Mouse (Mus musculus) midbrain, embryonic 16.5 days (tissue): ENCODE data around the gene Ovol2. TPM values are rescaled to one million over a fixed set of nuclear protein-coding genes. Genes with fewer than 3 reads are reported as not detected.
"Not testable (repeated sequence)": the region's sequence is repeated elsewhere in the genome, so short reads cannot be mapped to it uniquely, and the experiment has no call there.

Experiments
- ATAC-seq: fragments of 200-750 bp; cut with Nextera tagmentation; 2 replicates; pipeline ENCODE4 v1.8.0; 2017; ENCODE audit warnings: moderate TSS enrichment
- H3K27ac ChIP-seq: fragments of 300-500 bp; sonication (generic); 2 replicates; pipeline ENCODE4 v1.5.1; 2014; ENCODE audit warnings: mild to moderate bottlenecking, low read length, mixed read lengths
- H3K27me3 ChIP-seq: fragments of 300-500 bp; sonication (generic); 2 replicates; pipeline ENCODE4 v1.6.1; 2014; ENCODE audit warnings: low read depth, low read length, mixed read lengths; ENCODE audit not compliant: control insufficient read depth, insufficient read depth
- H3K36me3 ChIP-seq: fragments of 300-500 bp; sonication (generic); 2 replicates; pipeline ENCODE4 v1.6.1; 2014; ENCODE audit warnings: mild to moderate bottlenecking, low read length, moderate library complexity, mixed read lengths; ENCODE audit not compliant: control insufficient read depth, insufficient read depth
- H3K4me1 ChIP-seq: fragments of 300-500 bp; sonication (generic); 2 replicates; pipeline ENCODE4 v1.6.1; 2014; ENCODE audit warnings: mild to moderate bottlenecking, low read length, mixed read lengths; ENCODE audit not compliant: control insufficient read depth, insufficient read depth
- H3K4me2 ChIP-seq: fragments of 300-500 bp; sonication (generic); 2 replicates; pipeline ENCODE4 v1.6.1; 2014; ENCODE audit warnings: mild to moderate bottlenecking, low read length, mixed read lengths
- H3K4me3 ChIP-seq: fragments of 300-500 bp; sonication (generic); 2 replicates; pipeline ENCODE4 v1.5.1; 2014; ENCODE audit warnings: low read depth, mild to moderate bottlenecking, low read length, moderate library complexity, mixed read lengths
- H3K9ac ChIP-seq: fragments of 300-500 bp; sonication (generic); 2 replicates; pipeline ENCODE4 v1.6.1; 2014; ENCODE audit warnings: low read depth, low read length, mixed read lengths
- H3K9me3 ChIP-seq: fragments of 300-500 bp; sonication (generic); replicated peaks from 2 replicates; pipeline ENCODE4 v1.6.1; 2014; ENCODE audit warnings: mild to moderate bottlenecking, low read length, mixed read lengths; ENCODE audit not compliant: control insufficient read depth, poor library complexity, severe bottlenecking
- WGBS: fragments of 180-500 bp; shearing (Covaris S2); extraction: QIAGEN DNeasy Blood & Tissue Kit; methylation state at CpG from one replicate; pipeline ENCODE4 v1.1.7; 2014; 5-methylcytosine and 5-hydroxymethylcytosine counted together
- polyA plus RNA-seq: library from polyadenylated mRNA; unstranded; fragments of >200 nt; fragmentation: Nextera tagmentation; extraction: Ambion mirVana; gene quantifications from 2 replicates; pipeline ENCODE4 v1.2.1, GENCODE M21; 2015

Gene Ovol2
- polyA plus RNA-seq, 1 experiment from 2014 or later, result not detected

- ATAC-seq, result peak; percentile 96
These were observed 36.6 kb upstream of the Ovol2 start, which contains the start of the genes Kat14 and Pet117 for GRCm38 (mm10) chr2:144368400-144369019. TSS of gene Kat14 (plus strand) at chr2:144368983. TSS of gene Pet117 (plus strand) at chr2:144368996.

GRCm38 (mm10) chr2:144352843-144353242 is 20.9 kb upstream of the Ovol2 start:
- Histone ChIP-seq H3K36me3 (no peaks in the 10 kb centered on the region), H3K4me1 (no peaks in the 10 kb centered on the region), H3K27ac (no peak overlapping the region), H3K9me3 (no peaks in the 10 kb centered on the region), H3K27me3 (no peaks in the 10 kb centered on the region), H3K9ac (no peak overlapping the region), H3K4me2 (no peak overlapping the region), H3K4me3 (no peak overlapping the region)
- 90% methylated on average over 11 of the region's 11 CpGs for WGBS
- no peak for ATAC-seq

More at GRCm38 (mm10) chr2:144368400-144369019, 36.6 kb upstream of the Ovol2 start, which contains the start of the genes Kat14 and Pet117:
- 8% methylated on average over 38 of the region's 38 CpGs for WGBS
- H3K4me1 ChIP-seq, result peaks cover 11% of the 10 kb centered on the region
- H3K4me3 ChIP-seq, result peak within 1 kb of the TSS; percentile 94
- H3K9ac ChIP-seq, result peak within 1 kb of the TSS; percentile 93
- no peaks in the 10 kb centered on the region; the same call in 1 of the 2 replicates for H3K36me3 ChIP-seq
- H3K9me3 ChIP-seq, result no peaks in the 10 kb centered on the region
- H3K27ac ChIP-seq, result peak within 1 kb of the TSS; percentile 98
- peak within 1 kb of the TSS; percentile 76 for H3K4me2 ChIP-seq
- no peaks in the 10 kb centered on the region for H3K27me3 ChIP-seq

- Histone ChIP-seq H3K36me3 (no peaks in the 10 kb centered on the region), H3K9me3 (no peaks in the 10 kb centered on the region), H3K9ac (no peak overlapping the region), H3K27me3 (no peaks in the 10 kb centered on the region), H3K4me3 (no peak overlapping the region), H3K4me2 (no peak overlapping the region), H3K4me1 (no peaks in the 10 kb centered on the region), H3K27ac (no peak overlapping the region)
- ATAC-seq, result no peak
- WGBS, result 69% methylated on average over 3 of the region's 3 CpGs
These were observed 16.6 kb upstream of the Ovol2 start for GRCm38 (mm10) chr2:144348525-144348924.

- H3K4me1 ChIP-seq, result no peaks in the 10 kb centered on the region
- no peak overlapping the region for H3K9ac ChIP-seq
- ATAC-seq, result no peak
- no peaks in the 10 kb centered on the region for H3K27me3 ChIP-seq
- no peaks in the 10 kb centered on the region for H3K9me3 ChIP-seq
- no peak overlapping the region for H3K27ac ChIP-seq
- no peak overlapping the region for H3K4me3 ChIP-seq
- 87% methylated on average over 4 of the region's 4 CpGs for whole genome bisulfite sequencing
- no peak overlapping the region for H3K4me2 ChIP-seq
- H3K36me3 ChIP-seq, result no peaks in the 10 kb centered on the region
These were observed 11.2 kb upstream of the Ovol2 start for GRCm38 (mm10) chr2:144343158-144343557.

GRCm38 (mm10) chr2:144338149-144338548 is 6.2 kb upstream of the Ovol2 start:
- not testable (repeated sequence) for H3K4me3 ChIP-seq, H3K4me2 ChIP-seq

GRCm38 (mm10) chr2:144337701-144338100 is 5.8 kb upstream of the Ovol2 start:
- Histone ChIP-seq H3K4me3 (no peak overlapping the region), H3K4me2 (no peak overlapping the region), H3K9me3 (no peaks in the 10 kb centered on the region), H3K36me3 (no peaks in the 10 kb centered on the region), H3K4me1 (peaks cover 6% of the 10 kb centered on the region), H3K9ac (no peak overlapping the region), H3K27ac (no peak overlapping the region), H3K27me3 (peaks cover 6% of the 10 kb centered on the region)
- WGBS, result 86% methylated on average over 4 of the region's 8 CpGs
- no peak for ATAC-seq

More at GRCm38 (mm10) chr2:144338149-144338548, 6.2 kb upstream of the Ovol2 start:
- not testable (repeated sequence) for H3K36me3 ChIP-seq, H3K27ac ChIP-seq, H3K27me3 ChIP-seq, ATAC-seq, H3K9ac ChIP-seq, H3K4me1 ChIP-seq, H3K9me3 ChIP-seq
- 81% methylated on average over 6 of the region's 6 CpGs for WGBS

- no peak overlapping the region for H3K4me2 ChIP-seq
- H3K27ac ChIP-seq, result no peak overlapping the region
- ATAC-seq, result no peak
- H3K9ac ChIP-seq, result no peak overlapping the region
- H3K9me3 ChIP-seq, result no peaks in the 10 kb centered on the region
- H3K36me3 ChIP-seq, result no peaks in the 10 kb centered on the region
- 80% methylated on average over 3 of the region's 3 CpGs for WGBS
- no peak overlapping the region for H3K4me3 ChIP-seq
- peaks cover 10% of the 10 kb centered on the region for H3K27me3 ChIP-seq
- peaks cover 8% of the 10 kb centered on the region for H3K4me1 ChIP-seq
These were observed 5.3 kb upstream of the Ovol2 start for GRCm38 (mm10) chr2:144337230-144337629.

GRCm38 (mm10) chr2:144333138-144333842 is 1.3 kb upstream of the Ovol2 start:
- Histone ChIP-seq H3K9ac (peak overlapping the region; percentile 40; the same call in 1 of the 2 replicates), H3K36me3 (no peaks in the 10 kb centered on the region), H3K4me1 (peaks cover 28% of the 10 kb centered on the region), H3K4me2 (peak overlapping the region; percentile 92), H3K27me3 (peaks cover 40% of the 10 kb centered on the region), H3K9me3 (no peaks in the 10 kb centered on the region), H3K27ac (no peak overlapping the region), H3K4me3 (peak overlapping the region; percentile 29)
- ATAC-seq, result 0 out of 2 replicates have a peak, but pooled peaks have one; percentile 31
- 6% methylated on average over 28 of the region's 28 CpGs for WGBS

GRCm38 (mm10) chr2:144332486-144332885 is 540 bp upstream of the Ovol2 start:
- Histone ChIP-seq H3K4me3 (peak overlapping the region; percentile 52; the same call in 1 of the 2 replicates), H3K36me3 (no peaks in the 10 kb centered on the region), H3K9ac (no peak overlapping the region; the same call in 1 of the 2 replicates), H3K9me3 (no peaks in the 10 kb centered on the region), H3K27me3 (peaks cover 42% of the 10 kb centered on the region), H3K27ac (no peak overlapping the region), H3K4me2 (peak overlapping the region; percentile 92), H3K4me1 (peaks cover 28% of the 10 kb centered on the region)
- WGBS, result 5% methylated on average over 9 of the region's 9 CpGs
- no peak for ATAC-seq
